Mouse (Mus musculus): ENCODE data around the gene Ctla4.

Gene Ctla4

DNA sequence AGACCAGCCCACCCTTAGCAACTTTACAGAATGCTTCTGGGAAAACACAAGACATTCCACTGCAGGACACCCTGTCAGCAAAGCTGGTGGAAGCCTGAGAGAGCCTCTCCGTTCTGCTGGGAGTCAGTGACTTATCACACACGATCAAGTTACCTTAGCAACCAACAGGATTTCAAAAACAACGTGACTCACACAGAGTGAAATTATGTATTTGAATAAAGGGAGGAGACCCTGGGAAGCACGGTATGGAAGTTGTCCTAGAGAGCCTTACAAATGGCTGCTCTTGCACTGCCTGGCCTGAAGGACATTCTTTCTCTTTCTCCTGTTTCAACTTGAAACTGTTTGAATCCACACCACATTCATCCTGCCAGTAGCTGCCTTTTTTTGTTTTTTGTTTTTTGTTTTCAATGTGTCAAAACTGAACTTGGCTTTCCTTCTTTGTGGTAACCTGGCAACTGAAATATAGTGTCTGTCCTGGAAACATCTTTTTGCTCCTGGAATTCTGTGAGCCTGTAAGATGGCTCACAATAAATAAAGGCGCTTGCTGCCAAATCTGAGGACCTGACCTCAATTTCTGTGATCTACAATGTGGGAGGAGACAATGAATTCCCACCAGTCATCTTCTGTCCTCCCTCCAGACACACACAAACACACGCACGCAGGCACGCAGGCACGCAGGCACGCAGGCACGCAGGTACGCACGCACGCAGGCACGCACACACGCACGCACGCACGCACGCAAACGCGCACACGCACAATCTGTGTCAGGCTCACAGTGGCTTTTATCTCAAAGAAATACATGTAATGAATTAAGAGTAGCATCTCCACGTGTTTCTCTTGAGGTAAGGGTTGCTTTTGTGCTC, 33.9 kb downstream of the Ctla4 start:
- no peak for DNase-seq (ENCODE audit: low read depth, low spot score)

DNA sequence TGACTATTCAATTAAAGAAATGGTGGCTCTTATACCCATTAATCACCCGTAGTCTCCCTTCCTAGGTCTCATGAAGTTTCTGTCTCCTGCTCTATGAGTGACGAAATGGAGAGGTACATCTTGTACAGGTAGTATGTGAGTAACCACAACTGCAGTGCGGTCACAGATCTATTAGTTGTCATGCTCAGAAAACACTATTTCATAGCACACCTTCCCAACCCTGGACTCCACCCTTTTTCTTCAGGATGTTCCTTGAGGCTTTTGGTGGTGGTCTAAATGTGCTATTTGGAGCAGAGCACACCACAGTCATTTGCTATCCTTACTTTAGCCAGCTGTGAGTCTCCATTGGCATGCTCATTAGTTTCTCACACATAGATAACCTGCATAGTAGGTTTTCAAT, 42.2 kb downstream of the Ctla4 start:
- DNase-seq (ENCODE audit: low read depth, low spot score) = no peak

GRCm38 (mm10) chr1:60930397-60930796, 43.6 kb downstream of the Ctla4 start:
- no peak for DNase-seq (ENCODE audit: low read depth, low spot score)

GRCm38 (mm10) chr1:60935968-60936581, 49.3 kb downstream of the Ctla4 start:
- DNase-seq (ENCODE audit: low read depth, low spot score) = no peak

DNA sequence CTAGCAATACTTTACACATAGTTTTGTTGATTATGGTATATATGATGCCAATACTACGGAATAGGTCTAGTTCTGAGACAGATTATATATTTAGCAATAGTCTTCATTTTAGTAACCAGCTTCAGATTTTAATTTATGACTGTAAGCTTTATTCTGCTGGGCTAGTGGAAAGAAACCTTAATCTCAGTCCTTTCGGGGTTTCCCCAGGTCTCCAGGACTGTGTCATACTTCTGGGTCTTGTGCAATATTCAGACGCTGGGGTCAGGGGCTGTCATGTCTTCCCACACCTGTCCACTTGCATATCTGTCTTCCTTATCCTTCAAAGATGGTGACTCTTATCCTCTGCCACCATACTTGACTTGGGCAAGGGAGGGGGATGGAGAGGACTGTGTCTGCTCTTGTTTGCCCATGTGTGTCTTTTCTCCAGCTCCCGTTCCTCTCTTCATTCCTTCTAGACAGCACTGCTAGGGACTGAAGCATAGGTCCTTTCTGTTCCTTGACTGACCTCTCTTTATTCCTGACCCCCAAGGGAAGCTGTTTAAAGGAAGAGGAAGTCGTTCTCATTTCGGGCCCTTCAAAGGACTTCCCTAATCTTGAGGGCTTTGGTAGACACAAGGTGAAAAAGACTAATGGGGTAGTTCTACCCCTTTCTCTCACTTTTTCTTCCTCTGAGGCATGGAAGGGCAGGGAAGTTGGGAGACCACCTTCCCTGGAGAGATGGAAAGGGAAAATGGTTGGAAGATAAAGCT, 50.3 kb downstream of the Ctla4 start:
- DNase-seq (ENCODE audit: low read depth, low spot score) = no peak

DNA sequence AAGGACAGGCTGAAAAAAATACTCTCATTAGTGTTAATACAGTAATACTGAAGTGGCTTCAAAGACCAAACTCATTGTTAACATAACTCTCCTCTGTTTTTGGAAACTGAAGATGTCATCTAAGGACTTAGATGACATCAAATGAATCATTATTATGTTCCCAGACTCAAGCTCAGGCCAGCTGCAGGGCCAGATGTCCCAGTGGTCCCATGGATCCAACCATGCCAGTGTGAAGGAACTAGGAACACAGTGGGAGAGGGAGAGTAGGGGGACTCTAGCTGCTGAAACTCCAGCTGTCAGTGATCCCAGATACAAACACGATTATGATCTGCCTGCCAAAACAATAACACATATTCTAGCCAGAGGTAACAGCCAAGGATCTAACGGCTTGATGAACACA, 51.5 kb downstream of the Ctla4 start:
- no peak for DNase-seq (ENCODE audit: low read depth, low spot score)

- no peak for DNase-seq (ENCODE audit: low read depth, low spot score)
Measured at GRCm38 (mm10) chr1:60938974-60939373, 52.2 kb downstream of the Ctla4 start.

- no peak for DNase-seq (ENCODE audit: low read depth, low spot score)
Measured at GRCm38 (mm10) chr1:60940023-60940422, 53.2 kb downstream of the Ctla4 start.

- no peak for DNase-seq (ENCODE audit: low read depth, low spot score)
Measured at GRCm38 (mm10) chr1:60940620-60941019, 53.8 kb downstream of the Ctla4 start.

GRCm38 (mm10) chr1:60941056-60942048, 54.6 kb downstream of the Ctla4 start:
- no peak for DNase-seq (ENCODE audit: low read depth, low spot score)

- no peak for DNase-seq (ENCODE audit: low read depth, low spot score)
Measured at GRCm38 (mm10) chr1:60942921-60943320, 56.1 kb downstream of the Ctla4 start.

DNA sequence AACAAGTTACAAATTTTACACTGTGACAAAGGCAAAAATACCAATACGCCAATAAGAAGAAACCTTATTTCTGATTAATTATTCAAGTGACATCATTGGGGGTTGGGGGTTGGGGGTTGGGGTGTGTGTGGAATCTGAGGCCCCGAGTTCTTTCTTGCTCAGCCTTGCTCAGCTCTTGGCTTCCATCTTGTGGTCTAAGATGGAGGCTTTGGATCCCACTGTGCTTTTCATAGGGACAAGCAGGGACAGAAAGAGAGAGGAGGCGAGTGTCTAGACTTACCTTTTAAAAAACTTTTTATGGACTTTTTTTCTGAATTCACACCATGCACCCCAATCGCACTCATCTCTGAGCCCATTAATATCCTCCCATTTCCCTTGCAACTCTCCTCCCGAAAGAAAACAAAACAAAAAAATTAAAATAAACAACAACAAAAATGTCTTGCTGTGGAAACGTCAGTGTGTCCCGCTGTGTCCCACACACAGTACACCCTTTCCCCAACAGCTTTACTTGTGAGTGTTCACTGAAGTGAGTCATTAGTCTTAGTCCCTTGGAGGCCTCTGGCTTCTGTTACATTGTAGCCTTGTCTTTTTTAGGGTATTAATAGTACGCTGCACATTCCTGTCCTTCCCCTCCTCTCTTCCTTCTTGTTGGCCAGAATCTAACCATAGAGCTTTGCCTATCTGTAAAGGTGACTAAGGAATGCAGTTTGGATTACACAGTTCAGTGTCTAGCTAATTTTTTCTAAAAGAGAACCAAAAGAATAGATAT, 59.0 kb downstream of the Ctla4 start:
- no peak for DNase-seq (ENCODE audit: low read depth, low spot score)

DNA sequence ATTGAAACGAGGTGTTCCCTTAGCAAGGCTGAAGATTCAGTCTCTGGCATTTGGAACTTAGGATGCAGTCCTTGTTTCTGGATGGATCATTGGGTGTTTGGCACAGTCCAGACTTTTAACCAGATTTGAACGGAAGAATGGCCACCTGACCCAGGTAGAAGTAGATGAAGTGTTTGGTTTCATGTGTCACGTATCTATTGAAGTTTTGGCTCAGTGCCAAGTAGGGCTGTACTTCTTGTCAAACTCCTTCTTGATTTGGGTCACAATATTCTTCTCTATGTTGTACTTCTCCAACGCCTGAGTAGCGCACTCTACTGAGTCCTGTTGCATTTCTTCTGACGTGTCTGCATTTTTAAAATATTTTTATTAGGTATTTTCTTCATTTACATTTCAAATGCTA, 61.3 kb downstream of the Ctla4 start:
- no peak for DNase-seq (ENCODE audit: low read depth, low spot score)

- no peak for DNase-seq (ENCODE audit: low read depth, low spot score)
Measured at GRCm38 (mm10) chr1:60952958-60953357, 66.2 kb downstream of the Ctla4 start.

DNA sequence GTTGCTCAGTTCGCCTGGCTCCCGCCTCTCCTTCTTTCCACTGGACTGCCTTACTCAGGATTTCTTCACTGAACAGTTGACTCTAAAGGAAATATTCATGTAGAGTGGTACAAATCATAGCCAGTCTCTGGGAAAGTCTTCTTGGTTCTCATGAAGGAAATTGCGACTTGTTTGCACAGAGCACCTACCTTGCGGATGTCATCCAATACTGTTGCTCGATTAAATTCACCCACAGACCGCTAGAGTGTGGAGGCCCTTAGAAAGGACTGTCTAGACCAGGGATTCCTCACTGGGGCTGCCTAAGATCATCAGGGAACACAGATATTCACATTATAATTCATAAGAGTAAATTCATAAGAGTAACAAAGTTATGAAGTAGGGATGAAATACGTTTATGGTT, 66.9 kb downstream of the Ctla4 start:
- DNase-seq (ENCODE audit: low read depth, low spot score) = no peak

DNA sequence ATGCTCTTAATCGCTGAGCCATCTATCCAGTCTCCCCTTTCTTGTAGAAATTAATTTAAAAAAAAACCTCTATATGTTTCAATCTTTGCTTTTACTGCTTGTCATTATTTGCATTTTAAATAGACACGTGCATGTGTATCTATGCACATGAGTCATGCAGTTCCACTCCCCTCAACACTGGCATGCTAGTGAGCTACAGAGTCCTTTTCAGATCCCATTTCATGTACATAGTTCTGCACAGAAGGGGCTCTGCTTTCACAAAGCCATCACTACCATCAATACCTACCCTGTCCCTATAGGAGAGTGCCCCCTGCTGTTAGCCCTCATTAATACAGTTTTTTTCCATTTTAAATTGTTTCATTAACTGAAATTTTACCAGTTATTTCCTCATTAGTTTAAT, 68.0 kb downstream of the Ctla4 start:
- no peak for DNase-seq (ENCODE audit: low read depth, low spot score)

DNA sequence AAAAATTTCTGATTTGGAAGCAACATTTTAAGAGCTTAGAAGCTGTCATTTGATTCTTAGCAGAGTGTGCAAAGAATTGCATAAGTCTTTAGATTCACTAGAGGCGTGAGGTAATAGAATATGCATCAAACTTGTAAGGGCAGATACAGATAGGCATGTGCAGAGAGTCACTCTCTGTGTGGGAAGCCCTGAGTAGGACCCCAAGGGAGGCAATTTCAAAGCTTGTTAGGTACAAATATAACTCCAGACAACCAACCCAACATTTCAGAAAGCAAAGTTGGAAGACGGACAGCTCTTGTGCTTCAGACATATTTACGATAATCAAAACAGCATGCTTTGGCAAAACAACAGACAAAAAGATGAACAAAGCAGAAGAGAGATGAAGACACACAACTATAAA, 68.4 kb downstream of the Ctla4 start:
- no peak for DNase-seq (ENCODE audit: low read depth, low spot score)

DNA sequence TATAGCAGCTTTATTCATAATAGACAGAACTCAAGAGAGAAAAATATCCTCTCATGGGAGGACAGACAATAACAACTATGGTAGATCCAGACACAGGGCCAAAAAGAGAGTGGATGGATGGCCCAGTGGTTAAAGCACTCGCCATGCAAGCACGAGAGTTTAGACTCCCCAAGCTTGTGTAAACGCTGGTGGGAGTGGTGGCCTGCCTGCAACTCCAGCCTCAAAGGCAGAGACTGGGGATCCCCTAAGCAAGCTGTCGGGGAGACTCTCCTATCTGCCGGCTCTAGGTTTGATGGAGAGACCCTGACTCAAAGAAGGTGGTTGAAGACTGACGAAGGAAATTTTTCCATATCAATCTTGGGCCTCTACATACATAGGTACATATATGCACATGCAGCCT, 69.4 kb downstream of the Ctla4 start:
- DNase-seq (ENCODE audit: low read depth, low spot score) = no peak

DNA sequence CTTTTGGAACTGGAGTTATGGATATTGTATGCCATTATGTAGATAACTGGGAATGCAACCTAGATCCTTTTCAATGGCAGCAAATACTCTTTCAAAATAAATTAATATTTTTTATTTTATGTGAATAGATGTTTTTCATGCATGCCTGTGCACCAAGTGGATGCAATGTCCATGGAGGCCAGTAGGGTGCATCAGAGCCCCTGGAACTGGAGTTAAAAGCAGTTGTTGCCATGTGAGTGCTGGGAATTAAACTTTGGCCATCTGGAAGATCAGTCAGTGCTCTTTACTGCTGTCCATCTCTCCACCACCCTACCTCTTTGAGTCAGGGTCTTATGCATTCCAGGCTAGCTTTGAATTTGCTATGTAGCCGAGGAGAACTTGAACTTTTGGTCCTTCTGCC, 71.5 kb downstream of the Ctla4 start:
- no peak for DNase-seq (ENCODE audit: low read depth, low spot score)

DNA sequence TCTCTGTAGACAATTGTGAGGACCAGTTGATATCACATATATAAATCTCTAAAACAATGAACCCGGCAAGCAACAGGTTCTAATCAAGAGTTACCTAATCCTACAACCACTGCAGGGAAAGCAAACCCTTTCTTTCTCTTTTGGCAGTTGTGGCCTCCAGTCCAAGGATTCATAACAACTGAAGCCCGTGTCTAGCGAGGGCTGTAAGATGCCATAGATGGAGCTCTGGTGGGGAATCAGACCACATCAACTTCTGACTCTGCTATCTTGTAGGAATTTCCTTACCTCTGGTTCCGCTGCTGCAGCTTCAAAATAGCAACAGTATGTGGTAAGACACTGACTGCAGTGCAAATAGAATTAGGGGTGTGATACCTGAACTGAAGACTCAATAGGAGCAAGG, 72.4 kb downstream of the Ctla4 start:
- no peak for DNase-seq (ENCODE audit: low read depth, low spot score)

DNA sequence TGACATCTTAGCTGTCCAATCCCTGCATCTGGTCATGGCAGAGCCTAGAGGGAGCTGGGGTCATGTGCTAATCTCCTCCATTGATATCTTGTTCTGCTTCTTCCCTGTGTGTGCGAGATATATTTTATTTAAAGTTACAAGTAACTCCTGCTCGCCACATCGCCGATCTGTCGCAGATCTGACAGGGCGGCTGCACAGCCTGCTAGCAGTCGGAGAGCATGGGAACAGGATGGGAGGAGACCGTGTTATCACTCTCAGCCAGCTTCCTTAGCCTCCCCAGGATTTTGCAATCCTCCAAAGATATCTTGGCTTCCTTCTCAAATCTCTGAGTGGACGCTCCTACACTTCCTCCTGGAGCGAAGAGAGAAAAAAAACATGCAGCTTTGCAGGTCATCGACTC, 73.7 kb downstream of the Ctla4 start:
- DNase-seq (ENCODE audit: low read depth, low spot score) = no peak
